Mouse (Mus musculus): ENCODE data around the gene Igsf3. TPM values are rescaled to one million over a fixed set of nuclear protein-coding genes. Genes with fewer than 3 reads are reported as not detected.

The Igsf3 gene
- total and polyA plus RNA-seq, 3 experiments, result not detected

- H3K36me3 ChIP-seq (ENCODE audit: control insufficient read depth in 1 of 2, insufficient read depth in 2 of 2, low read length in 2 of 2), result no peaks in the 10 kb centered on the region
- H3K27me3 ChIP-seq (ENCODE audit: control insufficient read depth in 1 of 2, insufficient read depth in 2 of 2, low read length in 2 of 2), result no peaks in the 10 kb centered on the region
- DNase-seq (ENCODE audit: low read depth, low spot score), result no peak
- no peak for TF ChIP-seq SIN3A (IDR thresholded peaks at IDR 0.05; ENCODE audit: low read length)
- TF ChIP-seq ZKSCAN1 (IDR thresholded peaks at IDR 0.05; ENCODE audit: low read depth, low read length), result no peak
- no peak for TF ChIP-seq ZMIZ1 (IDR thresholded peaks at IDR 0.05; ENCODE audit: low read depth, low read length)
- no peak for TF ChIP-seq ETS1 (IDR thresholded peaks at IDR 0.05; ENCODE audit: low read depth, low read length)
- TF ChIP-seq MYC (IDR thresholded peaks at IDR 0.05; ENCODE audit: low read depth, low read length), result no peak
- TF ChIP-seq GABPA (IDR thresholded peaks at IDR 0.05; ENCODE audit: low read depth, low read length), result no peak
- H3K9me3 ChIP-seq (replicated peaks; ENCODE audit: insufficient read depth, low read length), result no peaks in the 10 kb centered on the region
- no peak overlapping the region for H3K27ac ChIP-seq (ENCODE audit: control insufficient read depth, low read depth, low read length)
- H3K4me1 ChIP-seq (ENCODE audit: control insufficient read depth in 1 of 2, insufficient read depth in 2 of 2, low read length in 2 of 2), result no peaks in the 10 kb centered on the region
- H3K9ac ChIP-seq (ENCODE audit: control insufficient read depth, low read depth, low read length, poor library complexity, severe bottlenecking), result no peak overlapping the region
- no peaks in the 10 kb centered on the region for H3K79me2 ChIP-seq (ENCODE audit: control insufficient read depth, insufficient read depth, low read length, poor library complexity)
- no peak overlapping the region for H3K4me3 ChIP-seq (ENCODE audit: control insufficient read depth in 1 of 2, insufficient read depth in 1 of 2, low read depth in 2 of 2, low read length in 2 of 2)
These were observed 21.2 kb upstream of the Igsf3 start for GRCm38 (mm10) chr3:101355702-101356101.

DNA sequence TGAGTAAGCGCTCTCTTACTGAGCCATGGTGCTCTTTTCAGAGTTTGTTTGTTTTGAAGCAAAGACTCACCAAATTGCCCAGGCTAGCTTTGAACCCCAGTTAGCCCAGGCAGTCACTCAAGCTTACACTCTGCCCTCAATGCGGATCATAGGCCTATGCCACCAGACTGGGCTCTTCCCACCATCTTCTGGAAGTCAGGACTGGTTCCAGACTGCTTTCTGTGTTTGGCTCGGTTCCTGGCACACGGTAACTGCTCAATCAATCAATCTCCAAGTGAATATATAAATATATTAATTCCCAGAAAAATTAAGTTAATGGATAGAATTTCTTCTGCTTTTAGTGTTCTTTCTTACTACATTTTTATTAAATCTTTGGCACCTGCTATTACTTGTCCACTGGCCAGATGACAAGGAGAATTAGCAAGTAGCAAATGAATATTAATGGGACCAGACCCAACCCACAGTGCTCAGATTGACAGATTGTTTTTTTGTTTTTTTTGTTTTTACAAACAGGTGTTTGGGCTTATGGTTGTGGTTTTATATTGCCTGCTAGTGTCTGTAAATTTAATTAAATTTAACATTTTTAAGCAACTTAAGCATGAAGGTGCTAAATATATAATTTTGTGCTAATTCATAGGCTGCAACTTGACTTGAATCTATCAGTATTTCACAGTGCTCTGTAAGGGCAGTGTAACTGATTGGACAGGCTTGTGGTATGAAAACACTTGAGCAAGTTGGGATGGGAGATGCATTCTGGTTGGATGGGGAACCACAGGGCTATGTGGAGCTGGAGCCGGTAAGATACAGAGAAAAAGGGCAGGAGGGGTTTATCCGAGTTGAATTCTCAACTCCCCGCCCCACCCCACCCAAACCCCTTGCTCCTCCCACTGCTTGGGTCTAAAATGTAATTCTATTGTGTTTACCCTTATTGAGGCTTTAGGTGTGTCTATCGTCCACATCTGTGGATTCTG lies 20.0 kb upstream of the Igsf3 start:
- H3K9ac ChIP-seq (ENCODE audit: control insufficient read depth, low read depth, low read length, poor library complexity, severe bottlenecking), result no peak overlapping the region
- H3K27ac ChIP-seq (ENCODE audit: control insufficient read depth, low read depth, low read length), result no peak overlapping the region
- no peak overlapping the region for H3K4me3 ChIP-seq (ENCODE audit: control insufficient read depth in 1 of 2, insufficient read depth in 1 of 2, low read depth in 2 of 2, low read length in 2 of 2)
- H3K79me2 ChIP-seq (ENCODE audit: control insufficient read depth, insufficient read depth, low read length, poor library complexity), result no peaks in the 10 kb centered on the region
- H3K27me3 ChIP-seq (ENCODE audit: control insufficient read depth in 1 of 2, insufficient read depth in 2 of 2, low read length in 2 of 2), result no peaks in the 10 kb centered on the region
- no peaks in the 10 kb centered on the region for H3K9me3 ChIP-seq (replicated peaks; ENCODE audit: insufficient read depth, low read length)
- H3K36me3 ChIP-seq (ENCODE audit: control insufficient read depth in 1 of 2, insufficient read depth in 2 of 2, low read length in 2 of 2), result no peaks in the 10 kb centered on the region
- H3K4me1 ChIP-seq (ENCODE audit: control insufficient read depth in 1 of 2, insufficient read depth in 2 of 2, low read length in 2 of 2), result no peaks in the 10 kb centered on the region
- no peak for TF ChIP-seq ELF1 (IDR thresholded peaks at IDR 0.05; ENCODE audit: low read depth, low read length)
- no peak for DNase-seq (ENCODE audit: low read depth, low spot score)

- TF ChIP-seq USF1 (IDR thresholded peaks at IDR 0.05; ENCODE audit: low read depth, low read length) (no peak), MAX (IDR thresholded peaks at IDR 0.05; ENCODE audit: low read length) (no peak), KAT2A (conservative IDR thresholded peaks at IDR 0.05; ENCODE audit: low read depth, low read length) (no peak), ELF1 (IDR thresholded peaks at IDR 0.05; ENCODE audit: low read depth, low read length) (no peak), NELFE (IDR thresholded peaks at IDR 0.05; ENCODE audit: low read depth, low read length) (no peak), CTCF (IDR thresholded peaks at IDR 0.05 in 2 of 3, conservative IDR thresholded peaks at IDR 0.05 in 1 of 3; ENCODE audit: control insufficient read depth in 1 of 3, insufficient read depth in 1 of 3, low read depth in 2 of 3, low read length in 3 of 3, poor library complexity in 1 of 3, severe bottlenecking in 1 of 3) (no peak), EP300 (IDR thresholded peaks at IDR 0.05; ENCODE audit: low read depth in 1 of 2, low read length in 2 of 2) (no peak), HCFC1 (IDR thresholded peaks at IDR 0.05; ENCODE audit: low read depth, low read length) (no peak), SIN3A (IDR thresholded peaks at IDR 0.05; ENCODE audit: low read length) (no peak), USF2 (IDR thresholded peaks at IDR 0.05; ENCODE audit: borderline replicate concordance in 1 of 2, insufficient read depth in 1 of 2, low read depth in 1 of 2, low read length in 2 of 2) (no peak), POLR2AphosphoS2 (IDR thresholded peaks at IDR 0.05; ENCODE audit: low read length) (no peak), MYB (IDR thresholded peaks at IDR 0.05; ENCODE audit: low read depth, low read length) (no peak), BHLHE40 (IDR thresholded peaks at IDR 0.05; ENCODE audit: borderline replicate concordance, low read depth, low read length) (no peak), NRF1 (IDR thresholded peaks at IDR 0.05; ENCODE audit: insufficient read depth, low read depth, low read length, poor library complexity, severe bottlenecking) (no peak), JUND (IDR thresholded peaks at IDR 0.05; ENCODE audit: low read depth, low read length) (no peak)
- H3K27me3 ChIP-seq (ENCODE audit: control insufficient read depth in 1 of 2, insufficient read depth in 2 of 2, low read length in 2 of 2), result no peaks in the 10 kb centered on the region
- no peak overlapping the region for H3K27ac ChIP-seq (ENCODE audit: control insufficient read depth, low read depth, low read length)
- H3K4me1 ChIP-seq (ENCODE audit: control insufficient read depth in 1 of 2, insufficient read depth in 2 of 2, low read length in 2 of 2), result no peaks in the 10 kb centered on the region
- H3K9ac ChIP-seq (ENCODE audit: control insufficient read depth, low read depth, low read length, poor library complexity, severe bottlenecking), result no peak overlapping the region
- no peaks in the 10 kb centered on the region for H3K36me3 ChIP-seq (ENCODE audit: control insufficient read depth in 1 of 2, insufficient read depth in 2 of 2, low read length in 2 of 2)
- no peak for DNase-seq (ENCODE audit: low read depth, low spot score)
- H3K79me2 ChIP-seq (ENCODE audit: control insufficient read depth, insufficient read depth, low read length, poor library complexity), result no peaks in the 10 kb centered on the region
- H3K4me3 ChIP-seq (ENCODE audit: control insufficient read depth in 1 of 2, insufficient read depth in 1 of 2, low read depth in 2 of 2, low read length in 2 of 2), result no peak overlapping the region
- no peaks in the 10 kb centered on the region for H3K9me3 ChIP-seq (replicated peaks; ENCODE audit: insufficient read depth, low read length)
These were observed 16.1 kb upstream of the Igsf3 start for GRCm38 (mm10) chr3:101360832-101361231.
